Mouse (Mus musculus) kidney, embryonic 16.5 days (tissue): Measurements from ENCODE around the gene Fam110a. TPM values are rescaled to one million over a fixed set of nuclear protein-coding genes. Genes with fewer than 3 reads are reported as not detected.
A peak's percentile ranks its signal among the peaks of the same experiment; 100 is the strongest.

Experiments
- ATAC-seq: fragments of 200-750 bp; cut with Nextera tagmentation; 2 replicates; pipeline ENCODE4 v1.8.0; 2017; ENCODE audit warnings: moderate TSS enrichment; ENCODE audit not compliant: low FRiP score, low TSS enrichment
- H3K27ac ChIP-seq: fragments of 300-500 bp; sonication (generic); 2 replicates; pipeline ENCODE4 v1.5.1; 2014; ENCODE audit warnings: low read length
- H3K27me3 ChIP-seq: fragments of 300-500 bp; sonication (generic); 2 replicates; pipeline ENCODE4 v1.6.1; 2014; ENCODE audit warnings: low read length, control low read depth, mixed read lengths; ENCODE audit not compliant: insufficient read depth
- H3K36me3 ChIP-seq: fragments of 300-500 bp; sonication (generic); 2 replicates; pipeline ENCODE4 v1.6.1; 2014; ENCODE audit warnings: low read length, control low read depth, mixed read lengths; ENCODE audit not compliant: insufficient read depth
- H3K4me1 ChIP-seq: fragments of 300-500 bp; sonication (generic); 2 replicates; pipeline ENCODE4 v1.6.1; 2014; ENCODE audit warnings: low read length, control low read depth, mixed read lengths; ENCODE audit not compliant: insufficient read depth
- H3K4me2 ChIP-seq: fragments of 300-500 bp; sonication (generic); replicated peaks from 2 replicates; pipeline ENCODE4 v1.6.1; 2014; ENCODE audit warnings: low read depth, low read length
- H3K4me3 ChIP-seq: fragments of 300-500 bp; sonication (generic); 2 replicates; pipeline ENCODE4 v1.5.1; 2014; ENCODE audit warnings: mild to moderate bottlenecking, low read length
- H3K9ac ChIP-seq: fragments of 300-500 bp; sonication (generic); replicated peaks from 2 replicates; pipeline ENCODE4 v1.6.1; 2014; ENCODE audit warnings: low read length
- H3K9me3 ChIP-seq: fragments of 300-500 bp; sonication (generic); 2 replicates; pipeline ENCODE4 v1.6.1; 2016; ENCODE audit warnings: low read length, control low read depth
- WGBS: fragments of 180-500 bp; shearing (Covaris S2); extraction: QIAGEN DNeasy Blood & Tissue Kit; methylation state at CpG from one replicate; pipeline ENCODE4 v1.1.7; 2014; 5-methylcytosine and 5-hydroxymethylcytosine counted together
- polyA plus RNA-seq: library from polyadenylated mRNA; unstranded; fragments of >200 nt; fragmentation: Nextera tagmentation; extraction: Ambion mirVana; gene quantifications from 2 replicates; pipeline ENCODE4 v1.2.1, GENCODE M21; 2015

Gene Fam110a
- polyA plus RNA-seq, 1 experiment from 2014 or later = 32.1 TPM

- 39% methylated on average over 2 of the region's 2 CpGs for WGBS
Measured at GRCm38 (mm10) chr2:152011724-152012123, 31.7 kb upstream of the Fam110a start.

GRCm38 (mm10) chr2:152010661-152011060, 30.6 kb upstream of the Fam110a start:
- H3K27me3 ChIP-seq = no peaks in the 10 kb centered on the region
- no peaks in the 10 kb centered on the region for H3K9me3 ChIP-seq
- 80% methylated on average over 7 of the region's 7 CpGs for WGBS
- H3K36me3 ChIP-seq = no peaks in the 10 kb centered on the region
- no peak overlapping the region for H3K4me3 ChIP-seq
- ATAC-seq = no peak
- no peak overlapping the region for H3K9ac ChIP-seq
- no peak overlapping the region for H3K4me2 ChIP-seq
- no peak overlapping the region for H3K27ac ChIP-seq
- peaks cover 13% of the 10 kb centered on the region for H3K4me1 ChIP-seq

More at GRCm38 (mm10) chr2:152011724-152012123, 31.7 kb upstream of the Fam110a start:
- Histone ChIP-seq H3K9me3 (no peaks in the 10 kb centered on the region), H3K36me3 (no peaks in the 10 kb centered on the region), H3K27ac (peak overlapping the region; percentile 81), H3K4me1 (peaks cover 13% of the 10 kb centered on the region), H3K9ac (no peak overlapping the region), H3K4me2 (no peak overlapping the region), H3K27me3 (no peaks in the 10 kb centered on the region), H3K4me3 (no peak overlapping the region)
- peak; percentile 77 for ATAC-seq

GRCm38 (mm10) chr2:152010251-152010650, 30.2 kb upstream of the Fam110a start:
- no peak overlapping the region for H3K27ac ChIP-seq
- H3K9ac ChIP-seq = no peak overlapping the region
- 71% methylated on average over 9 of the region's 9 CpGs for WGBS
- no peak overlapping the region for H3K4me3 ChIP-seq
- H3K4me1 ChIP-seq = peaks cover 10% of the 10 kb centered on the region
- no peaks in the 10 kb centered on the region for H3K27me3 ChIP-seq
- ATAC-seq = no peak
- no peak overlapping the region for H3K4me2 ChIP-seq
- no peaks in the 10 kb centered on the region for H3K9me3 ChIP-seq
- no peaks in the 10 kb centered on the region for H3K36me3 ChIP-seq

- Histone ChIP-seq H3K4me1 (peaks cover 9% of the 10 kb centered on the region), H3K4me3 (no peak overlapping the region), H3K27me3 (no peaks in the 10 kb centered on the region), H3K36me3 (no peaks in the 10 kb centered on the region), H3K9me3 (no peaks in the 10 kb centered on the region), H3K27ac (no peak overlapping the region), H3K9ac (no peak overlapping the region), H3K4me2 (no peak overlapping the region)
- WGBS = 80% methylated on average over 15 of the region's 15 CpGs
- no peak for ATAC-seq
Measured at GRCm38 (mm10) chr2:152009061-152009779, 29.2 kb upstream of the Fam110a start.

GRCm38 (mm10) chr2:152007783-152008182, 27.8 kb upstream of the Fam110a start:
- Histone ChIP-seq H3K4me2 (no peak overlapping the region), H3K27ac (no peak overlapping the region), H3K4me3 (no peak overlapping the region), H3K4me1 (peaks cover 9% of the 10 kb centered on the region), H3K9me3 (no peaks in the 10 kb centered on the region), H3K36me3 (no peaks in the 10 kb centered on the region), H3K27me3 (no peaks in the 10 kb centered on the region), H3K9ac (no peak overlapping the region)
- 47% methylated on average over 10 of the region's 10 CpGs for WGBS
- no peak for ATAC-seq

- Histone ChIP-seq H3K9ac (no peak overlapping the region), H3K36me3 (no peaks in the 10 kb centered on the region), H3K4me2 (no peak overlapping the region), H3K27me3 (0 out of 2 replicates have a peak, but pooled peaks cover 7% of the 10 kb centered on the region), H3K4me1 (peaks cover 29% of the 10 kb centered on the region), H3K27ac (no peak overlapping the region), H3K9me3 (no peaks in the 10 kb centered on the region), H3K4me3 (no peak overlapping the region)
- ATAC-seq = no peak
- 54% methylated on average over 6 of the region's 6 CpGs for WGBS
Measured at GRCm38 (mm10) chr2:152002529-152002928, 22.5 kb upstream of the Fam110a start.

- peak; percentile 72 for ATAC-seq
- no peak overlapping the region for H3K4me2 ChIP-seq
- H3K27ac ChIP-seq = no peak overlapping the region
- no peaks in the 10 kb centered on the region for H3K9me3 ChIP-seq
- peaks cover 19% of the 10 kb centered on the region for H3K27me3 ChIP-seq
- H3K4me1 ChIP-seq = peaks cover 34% of the 10 kb centered on the region
- H3K36me3 ChIP-seq = no peaks in the 10 kb centered on the region
- 39% methylated on average over 6 of the region's 6 CpGs for WGBS
- no peak overlapping the region; the same call in 1 of the 2 replicates for H3K9ac ChIP-seq
- no peak overlapping the region for H3K4me3 ChIP-seq
Measured at GRCm38 (mm10) chr2:152000735-152001134, 20.7 kb upstream of the Fam110a start.

- Histone ChIP-seq H3K27me3 (peaks cover 24% of the 10 kb centered on the region), H3K9ac (no peak overlapping the region; the same call in 1 of the 2 replicates), H3K36me3 (no peaks in the 10 kb centered on the region), H3K27ac (0 out of 2 replicates have a peak overlapping the region, but pooled peaks have one; percentile 39), H3K4me2 (peak overlapping the region; percentile 40), H3K4me1 (peaks cover 34% of the 10 kb centered on the region), H3K4me3 (peak overlapping the region; percentile 33), H3K9me3 (no peaks in the 10 kb centered on the region)
- peak; percentile 17 for ATAC-seq
- WGBS = 41% methylated on average over 3 of the region's 3 CpGs
Measured at GRCm38 (mm10) chr2:152000291-152000679, 20.3 kb upstream of the Fam110a start.

GRCm38 (mm10) chr2:151999669-152000290, 19.8 kb upstream of the Fam110a start:
- H3K27ac ChIP-seq = peak overlapping the region; percentile 39; the same call in 1 of the 2 replicates
- peak overlapping the region; percentile 33 for H3K4me3 ChIP-seq
- peaks cover 34% of the 10 kb centered on the region for H3K4me1 ChIP-seq
- no peaks in the 10 kb centered on the region for H3K9me3 ChIP-seq
- peak; percentile 30 for ATAC-seq
- peak overlapping the region; percentile 40 for H3K4me2 ChIP-seq
- peaks cover 28% of the 10 kb centered on the region for H3K27me3 ChIP-seq
- WGBS = 7% methylated on average over 18 of the region's 20 CpGs
- H3K9ac ChIP-seq = no peak overlapping the region; the same call in 1 of the 2 replicates
- no peaks in the 10 kb centered on the region for H3K36me3 ChIP-seq

- H3K9me3 ChIP-seq = no peaks in the 10 kb centered on the region
- H3K9ac ChIP-seq = no peak overlapping the region
- peaks cover 28% of the 10 kb centered on the region for H3K27me3 ChIP-seq
- no peaks in the 10 kb centered on the region for H3K36me3 ChIP-seq
- no peak for ATAC-seq
- H3K27ac ChIP-seq = no peak overlapping the region; the same call in 1 of the 2 replicates
- 72% methylated on average over 4 of the region's 4 CpGs for WGBS
- H3K4me3 ChIP-seq = no peak overlapping the region
- H3K4me2 ChIP-seq = no peak overlapping the region
- H3K4me1 ChIP-seq = peaks cover 34% of the 10 kb centered on the region
Measured at GRCm38 (mm10) chr2:151998932-151999331, 18.9 kb upstream of the Fam110a start.
